Mouse (Mus musculus): ENCODE data around the gene Scml4. TPM values are rescaled to one million over a fixed set of nuclear protein-coding genes. Genes with fewer than 3 reads are reported as not detected.

The Scml4 gene
- total and polyA plus RNA-seq, 3 experiments = 0.03 to 0.08 TPM; not detected in 1

DNA sequence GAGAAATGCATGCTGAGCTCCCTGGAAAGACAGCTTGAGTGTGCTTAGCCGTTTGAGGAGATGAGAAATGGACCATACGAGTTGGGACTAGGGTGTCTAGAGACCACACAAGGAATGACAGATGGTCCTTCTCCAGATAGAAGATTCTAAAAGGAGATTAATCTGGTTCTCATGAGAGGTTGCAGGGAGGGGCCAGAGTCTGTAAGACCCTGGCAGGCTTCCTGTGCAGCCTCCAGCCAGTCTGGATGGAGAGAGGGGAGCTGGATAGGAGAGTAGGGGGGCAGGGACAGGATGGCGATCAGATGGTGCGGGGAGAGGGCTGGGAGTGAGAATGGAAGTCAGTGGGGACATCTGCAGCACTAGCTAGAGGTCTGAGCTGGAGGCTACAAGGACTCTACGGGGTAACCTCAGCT is 19.1 kb downstream of the Scml4 start:
- DNase-seq (ENCODE audit: low read depth, low spot score) = no peak
- Histone ChIP-seq H3K27ac (ENCODE audit: control insufficient read depth, low read depth, low read length) (no peak overlapping the region), H3K79me2 (ENCODE audit: control insufficient read depth, insufficient read depth, low read length, poor library complexity) (no peaks in the 10 kb centered on the region), H3K9ac (ENCODE audit: control insufficient read depth, low read depth, low read length, poor library complexity, severe bottlenecking) (no peak overlapping the region), H3K36me3 (ENCODE audit: control insufficient read depth in 1 of 2, insufficient read depth in 2 of 2, low read length in 2 of 2) (no peaks in the 10 kb centered on the region), H3K4me1 (ENCODE audit: control insufficient read depth in 1 of 2, insufficient read depth in 2 of 2, low read length in 2 of 2) (no peaks in the 10 kb centered on the region), H3K4me3 (ENCODE audit: control insufficient read depth in 1 of 2, insufficient read depth in 1 of 2, low read depth in 2 of 2, low read length in 2 of 2) (no peak overlapping the region), H3K9me3 (replicated peaks; ENCODE audit: insufficient read depth, low read length) (no peaks in the 10 kb centered on the region), H3K27me3 (ENCODE audit: control insufficient read depth in 1 of 2, insufficient read depth in 2 of 2, low read length in 2 of 2) (peaks cover 0 to 3% of the 10 kb centered on the region in 2 experiments; a peak in 2 of 4 replicates)
- no peak for TF ChIP-seq TBP (IDR thresholded peaks at IDR 0.05; ENCODE audit: low read depth, low read length)
- TF ChIP-seq ZKSCAN1 (IDR thresholded peaks at IDR 0.05; ENCODE audit: low read depth, low read length) = no peak
- TF ChIP-seq ZNF384 (IDR thresholded peaks at IDR 0.05; ENCODE audit: low read depth, low read length) = no peak
- TF ChIP-seq MEF2A (IDR thresholded peaks at IDR 0.05; ENCODE audit: extremely low read depth, insufficient replicate concordance, low read depth, low read length, poor library complexity, severe bottlenecking) = no peak
- no peak for TF ChIP-seq GATA1 (IDR thresholded peaks at IDR 0.05; ENCODE audit: low read depth, low read length)
- no peak for TF ChIP-seq ZMIZ1 (IDR thresholded peaks at IDR 0.05; ENCODE audit: low read depth, low read length)
- TF ChIP-seq NELFE (IDR thresholded peaks at IDR 0.05; ENCODE audit: low read depth, low read length) = no peak
- TF ChIP-seq TCF12 (IDR thresholded peaks at IDR 0.05; ENCODE audit: low read depth, low read length) = no peak
- no peak for TF ChIP-seq SIN3A (IDR thresholded peaks at IDR 0.05; ENCODE audit: low read length)
- TF ChIP-seq MAX (IDR thresholded peaks at IDR 0.05; ENCODE audit: low read length) = no peak
- no peak for TF ChIP-seq POLR2AphosphoS5 (IDR thresholded peaks at IDR 0.05; ENCODE audit: borderline replicate concordance, low read depth, low read length)
- no peak for TF ChIP-seq POLR2A (IDR thresholded peaks at IDR 0.05; ENCODE audit: control insufficient read depth in 1 of 2, insufficient read depth in 1 of 2, low read depth in 1 of 2, low read length in 2 of 2, poor library complexity in 1 of 2)
- no peak for TF ChIP-seq NRF1 (IDR thresholded peaks at IDR 0.05; ENCODE audit: insufficient read depth, low read depth, low read length, poor library complexity, severe bottlenecking)
- no peak for TF ChIP-seq KAT2A (conservative IDR thresholded peaks at IDR 0.05; ENCODE audit: low read depth, low read length)

DNA sequence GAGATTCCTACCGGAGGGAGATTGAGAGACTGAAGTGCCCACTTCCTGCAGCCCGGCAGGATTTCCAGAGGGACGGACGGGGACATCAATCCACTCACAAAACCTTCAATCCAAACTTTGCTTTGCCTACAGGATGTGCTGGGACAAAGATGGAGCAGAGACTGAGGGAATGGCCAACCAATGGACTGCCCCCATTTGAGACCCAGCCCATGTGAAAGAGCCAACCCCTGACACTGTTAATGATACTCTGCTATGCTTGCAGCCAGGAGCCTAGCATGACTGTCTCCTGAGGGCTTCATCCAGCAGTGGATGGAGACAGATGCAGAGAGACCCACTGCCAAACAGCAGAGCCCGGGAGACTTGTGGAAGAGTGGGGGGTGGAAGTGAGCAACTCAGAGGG is 19.5 kb downstream of the Scml4 start:
- no peaks in the 10 kb centered on the region for H3K36me3 ChIP-seq (ENCODE audit: control insufficient read depth in 1 of 2, insufficient read depth in 2 of 2, low read length in 2 of 2)
- TF ChIP-seq NELFE (IDR thresholded peaks at IDR 0.05; ENCODE audit: low read depth, low read length) = no peak
- TF ChIP-seq HCFC1 (IDR thresholded peaks at IDR 0.05; ENCODE audit: low read depth, low read length) = no peak
- TF ChIP-seq E2F4 (IDR thresholded peaks at IDR 0.05; ENCODE audit: borderline replicate concordance, low read depth, low read length) = no peak
- no peak for TF ChIP-seq USF2 (IDR thresholded peaks at IDR 0.05; ENCODE audit: borderline replicate concordance in 1 of 2, insufficient read depth in 1 of 2, low read depth in 1 of 2, low read length in 2 of 2)
- TF ChIP-seq ETS1 (IDR thresholded peaks at IDR 0.05; ENCODE audit: low read depth, low read length) = no peak
- TF ChIP-seq MEF2A (IDR thresholded peaks at IDR 0.05; ENCODE audit: extremely low read depth, insufficient replicate concordance, low read depth, low read length, poor library complexity, severe bottlenecking) = no peak
- no peak for TF ChIP-seq EP300 (IDR thresholded peaks at IDR 0.05; ENCODE audit: low read depth in 1 of 2, low read length in 2 of 2)
- TF ChIP-seq CHD2 (IDR thresholded peaks at IDR 0.05; ENCODE audit: low read length) = no peak
- TF ChIP-seq CHD1 (IDR thresholded peaks at IDR 0.05; ENCODE audit: low read depth, low read length) = no peak
- TF ChIP-seq GABPA (IDR thresholded peaks at IDR 0.05; ENCODE audit: low read depth, low read length) = no peak
- no peak for TF ChIP-seq POLR2A (IDR thresholded peaks at IDR 0.05; ENCODE audit: control insufficient read depth in 1 of 2, insufficient read depth in 1 of 2, low read depth in 1 of 2, low read length in 2 of 2, poor library complexity in 1 of 2)
- TF ChIP-seq MAX (IDR thresholded peaks at IDR 0.05; ENCODE audit: low read length) = no peak
- TF ChIP-seq SIN3A (IDR thresholded peaks at IDR 0.05; ENCODE audit: low read length) = no peak
- no peak for TF ChIP-seq MXI1 (IDR thresholded peaks at IDR 0.05; ENCODE audit: low read depth, low read length)
- no peak for TF ChIP-seq JUND (IDR thresholded peaks at IDR 0.05; ENCODE audit: low read depth, low read length)
- DNase-seq (ENCODE audit: low read depth, low spot score) = no peak
- no peak overlapping the region for H3K9ac ChIP-seq (ENCODE audit: control insufficient read depth, low read depth, low read length, poor library complexity, severe bottlenecking)
- no peak overlapping the region for H3K27ac ChIP-seq (ENCODE audit: control insufficient read depth, low read depth, low read length)
- H3K4me3 ChIP-seq (ENCODE audit: control insufficient read depth in 1 of 2, insufficient read depth in 1 of 2, low read depth in 2 of 2, low read length in 2 of 2) = no peak overlapping the region
- no peaks in the 10 kb centered on the region for H3K79me2 ChIP-seq (ENCODE audit: control insufficient read depth, insufficient read depth, low read length, poor library complexity)
- no peaks in the 10 kb centered on the region for H3K9me3 ChIP-seq (replicated peaks; ENCODE audit: insufficient read depth, low read length)
- no peaks in the 10 kb centered on the region for H3K4me1 ChIP-seq (ENCODE audit: control insufficient read depth in 1 of 2, insufficient read depth in 2 of 2, low read length in 2 of 2)
- peaks cover 0 to 5% of the 10 kb centered on the region in 2 experiments; a peak in 3 of 4 replicates for H3K27me3 ChIP-seq (ENCODE audit: control insufficient read depth in 1 of 2, insufficient read depth in 2 of 2, low read length in 2 of 2)

All from MEL (cell line).